Mouse (Mus musculus) liver, adult 2 months (tissue): ENCODE data around the gene Nynrin. TPM values are rescaled to one million over a fixed set of nuclear protein-coding genes. Genes with fewer than 3 reads are reported as not detected.
A peak's percentile ranks its signal among the peaks of the same experiment; 100 is the strongest.

Experiments
- DNase-seq: peaks from one replicate; pipeline ENCODE4 v3.0.0-alpha.2; 2011; ENCODE audit warnings: low read depth, low spot score; ENCODE audit errors: extremely low read depth
- H3K27ac ChIP-seq: fragments of 200-500 bp; replicated peaks from 2 replicates; pipeline ENCODE4 v1.5.1; 2012; ENCODE audit warnings: low read depth, mild to moderate bottlenecking, control low read depth, inconsistent platforms, low read length; ENCODE audit not compliant: insufficient read depth
- H3K27me3 ChIP-seq: fragments of 200-500 bp; 2 replicates; pipeline ENCODE4 v1.6.1; 2012; ENCODE audit warnings: mild to moderate bottlenecking, moderate library complexity, low read length, inconsistent platforms; ENCODE audit not compliant: control insufficient read depth, insufficient read depth
- H3K36me3 ChIP-seq: fragments of 200-500 bp; 2 replicates; pipeline ENCODE4 v1.6.1; 2012; ENCODE audit warnings: low read length, inconsistent platforms; ENCODE audit not compliant: control insufficient read depth, insufficient read depth
- H3K4me1 ChIP-seq: fragments of 200-500 bp; 2 replicates; pipeline ENCODE4 v1.6.1; 2011; ENCODE audit warnings: low read length; ENCODE audit not compliant: control insufficient read depth, insufficient read depth
- H3K4me3 ChIP-seq: fragments of 200-500 bp; 2 replicates; pipeline ENCODE4 v1.5.1; 2011; ENCODE audit warnings: low read depth, mild to moderate bottlenecking, control low read depth, low read length, moderate library complexity; ENCODE audit not compliant: insufficient read depth
- H3K79me2 ChIP-seq: fragments of 200-500 bp; 2 replicates; pipeline ENCODE4 v1.6.1; 2012; ENCODE audit warnings: inconsistent platforms, mild to moderate bottlenecking, low read length, moderate library complexity; ENCODE audit not compliant: control insufficient read depth, insufficient read depth
- H3K9ac ChIP-seq: fragments of 200-500 bp; 2 replicates; pipeline ENCODE4 v1.6.1; 2012; ENCODE audit warnings: low read depth, mild to moderate bottlenecking, control low read depth, inconsistent platforms, low read length
- CTCF ChIP-seq: fragments of 200-500 bp; IDR thresholded peaks from 2 replicates; pipeline ENCODE4 v1.5.1; 2011; ENCODE audit warnings: low read depth, low read length, control low read depth
- POLR2A ChIP-seq: fragments of 200-500 bp; IDR thresholded peaks from 2 replicates; pipeline ENCODE4 v1.6.1; 2011; ENCODE audit warnings: low read length, control low read depth; ENCODE audit not compliant: insufficient read depth; ENCODE audit errors: extremely low read depth
- WGBS: fragments of 180-500 bp; shearing (Covaris S2); methylation state at CpG from one replicate; pipeline ENCODE4 v1.1.7; 2018; 5-methylcytosine and 5-hydroxymethylcytosine counted together
- polyA plus RNA-seq: library from polyadenylated mRNA; depleted of rRNA; stranded (reverse); fragments of >200 nt; gene quantifications from 2 replicates; pipeline ENCODE4 v1.2.3, GENCODE M21; 2012
- total RNA-seq: library from RNA; depleted of rRNA; stranded (reverse); fragments of >200 nt; gene quantifications from 2 replicates; pipeline ENCODE4 v1.2.3, GENCODE M21; 2014

The Nynrin gene
- total and polyA plus RNA-seq, 2 experiments, result 0.65 to 0.71 TPM

DNA sequence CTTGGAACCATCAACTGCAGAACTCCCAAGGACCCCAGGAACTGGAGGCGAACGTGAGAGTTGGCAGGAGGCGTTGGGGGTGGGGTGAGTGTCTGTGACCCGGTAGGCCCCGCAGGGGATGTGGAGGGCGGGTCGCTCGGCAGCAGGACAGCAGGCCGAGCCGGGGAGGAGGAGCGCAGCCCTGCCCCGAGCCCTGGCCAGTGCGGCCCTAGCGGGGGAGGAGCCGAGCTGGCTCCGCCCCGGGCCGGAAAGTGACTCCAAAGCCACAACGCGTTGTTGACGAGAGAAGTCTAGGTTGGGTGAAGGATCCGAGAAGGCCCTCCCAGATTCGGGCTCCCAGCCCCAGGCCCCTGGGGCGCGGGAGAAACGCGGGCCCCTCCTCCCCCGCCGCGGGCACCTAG lies 30.9 kb downstream of the Nynrin start, which contains the start of gene Khnyn:
Gene Khnyn, plus strand, starts transcription at position 235 of the 401 bp plus-strand sequence.
- Histone ChIP-seq H3K9ac (peak within 1 kb of the TSS; percentile 99), H3K79me2 (peaks cover 9% of the 10 kb centered on the region; the same call in 1 of the 2 replicates), H3K4me1 (peaks cover 20% of the 10 kb centered on the region), H3K27ac (peak within 1 kb of the TSS; percentile 95), H3K27me3 (no peaks in the 10 kb centered on the region), H3K36me3 (peaks cover 24% of the 10 kb centered on the region), H3K4me3 (peak within 1 kb of the TSS; percentile 92)
- peak; percentile 82 for DNase-seq
- no peak for TF ChIP-seq CTCF
- peak; percentile 94 for TF ChIP-seq POLR2A
- under 1% methylated on average over 30 of the region's 30 CpGs for WGBS

DNA sequence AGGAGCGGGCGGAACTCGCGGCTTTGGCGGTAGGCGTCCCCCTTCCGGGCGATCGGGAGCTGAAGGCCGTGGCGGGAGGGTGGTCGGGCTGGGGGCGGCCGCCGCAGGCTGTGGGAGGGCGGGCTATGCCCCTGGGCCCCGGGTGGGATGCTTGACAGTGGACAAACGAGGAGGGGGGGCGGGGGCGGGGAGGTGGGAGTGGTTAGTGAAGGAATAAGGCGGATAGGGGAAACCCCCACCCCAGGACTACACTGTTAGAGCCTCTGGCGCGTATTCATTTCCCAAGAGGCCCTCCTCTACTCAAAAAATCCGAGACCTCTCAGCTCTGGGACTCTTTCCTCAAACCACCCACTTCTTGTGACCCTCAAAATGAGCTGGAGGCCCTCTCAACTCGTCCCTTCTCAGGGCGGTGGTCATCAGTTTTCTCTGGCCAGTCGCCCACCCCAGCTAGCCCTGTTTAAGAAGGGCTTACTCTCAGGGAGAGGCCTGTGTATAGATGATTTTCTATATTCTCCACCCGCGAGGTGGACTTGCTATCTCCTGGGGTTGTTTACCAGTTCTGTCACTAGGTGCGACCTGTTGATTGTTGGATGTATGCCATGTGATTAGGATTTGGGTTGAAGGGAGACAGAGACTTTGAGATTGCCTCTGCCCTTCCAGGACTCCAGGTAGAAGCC lies 31.4 kb downstream of the Nynrin start:
- peak overlapping the region; percentile 95 for H3K27ac ChIP-seq
- H3K79me2 ChIP-seq, result peaks cover 9% of the 10 kb centered on the region; the same call in 1 of the 2 replicates
- peaks cover 28% of the 10 kb centered on the region for H3K36me3 ChIP-seq
- no peaks in the 10 kb centered on the region for H3K27me3 ChIP-seq
- WGBS, result under 1% methylated on average over 29 of the region's 30 CpGs
- TF ChIP-seq CTCF (no peak), POLR2A (no peak)
- peak; percentile 71 for DNase-seq
- peaks cover 20% of the 10 kb centered on the region for H3K4me1 ChIP-seq
- peak overlapping the region; percentile 92 for H3K4me3 ChIP-seq
- H3K9ac ChIP-seq, result peak overlapping the region; percentile 99

DNA sequence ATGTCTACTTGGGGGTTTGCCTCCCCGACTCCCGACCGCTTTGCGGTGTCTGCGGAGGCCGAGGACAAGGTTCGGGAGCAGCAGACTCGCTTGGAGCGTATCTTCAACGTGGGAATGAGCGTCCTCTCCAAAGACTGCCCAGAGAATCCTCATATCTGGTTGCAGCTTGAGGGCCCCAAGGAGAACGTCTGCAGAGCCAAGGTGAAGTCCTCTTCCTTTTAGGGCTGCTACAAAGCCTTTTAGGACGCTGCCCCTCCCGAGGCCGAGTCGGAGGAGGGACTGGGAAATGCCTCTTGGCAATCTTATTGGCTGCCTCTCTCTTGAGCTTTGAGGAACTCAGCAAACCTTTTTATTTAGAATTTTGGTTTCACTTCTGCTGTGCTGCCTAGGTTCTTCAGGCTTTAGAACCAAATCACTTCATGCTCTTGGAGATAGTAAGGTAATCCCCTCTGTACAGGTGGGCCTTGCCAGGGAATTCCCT lies 32.0 kb downstream of the Nynrin start:
- TF ChIP-seq CTCF (no peak), POLR2A (0 out of 2 replicates have a peak, but pooled peaks have one; percentile 34)
- peak overlapping the region; percentile 99 for H3K9ac ChIP-seq
- WGBS, result 1% methylated on average over 16 of the region's 16 CpGs
- peak overlapping the region; percentile 82 for H3K27ac ChIP-seq
- DNase-seq, result peak; percentile 56
- H3K4me3 ChIP-seq, result peak overlapping the region; percentile 92
- peaks cover 31% of the 10 kb centered on the region for H3K36me3 ChIP-seq
- no peaks in the 10 kb centered on the region for H3K27me3 ChIP-seq
- H3K4me1 ChIP-seq, result peaks cover 20% of the 10 kb centered on the region
- H3K79me2 ChIP-seq, result peaks cover 9% of the 10 kb centered on the region; the same call in 1 of the 2 replicates

DNA sequence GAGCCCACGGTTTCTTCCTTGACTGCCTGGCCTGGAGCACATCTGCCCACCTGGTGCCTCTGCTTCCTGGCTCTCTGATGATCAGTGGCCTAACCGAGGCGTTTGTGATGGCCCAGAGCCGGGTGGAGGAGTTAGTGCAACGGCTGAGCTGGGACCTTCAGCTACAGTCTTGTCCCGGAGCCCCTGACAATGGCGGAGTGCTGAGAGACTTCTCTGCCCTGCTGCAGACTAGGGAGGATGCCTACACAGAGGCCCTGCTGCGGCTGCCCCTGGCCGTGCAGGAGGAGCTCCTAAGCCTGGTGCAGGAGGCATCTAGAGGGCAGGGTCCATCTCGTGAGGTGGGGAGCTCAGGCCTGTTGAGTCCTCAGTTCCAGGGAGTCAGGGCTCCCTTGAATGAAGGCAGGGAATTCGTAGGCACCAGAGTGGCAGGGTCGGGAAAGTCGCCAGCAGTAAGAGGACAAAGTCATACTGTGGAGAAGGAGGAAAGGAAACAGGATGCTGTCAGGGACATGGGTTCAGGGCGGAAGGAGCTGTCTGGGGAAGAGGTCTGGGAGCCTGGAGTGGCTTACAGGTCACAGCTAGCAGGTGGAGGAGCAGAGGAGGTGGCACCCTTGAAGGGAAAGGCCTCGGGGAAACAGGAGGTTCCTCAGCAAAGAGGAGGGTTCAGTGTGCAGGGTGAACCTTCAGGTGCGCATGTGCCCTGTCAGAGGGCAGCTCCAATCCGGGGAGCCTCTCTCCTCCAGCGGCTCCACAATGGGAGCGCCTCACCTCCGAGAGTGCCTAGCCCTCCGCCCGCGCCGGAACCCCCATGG lies 33.0 kb downstream of the Nynrin start:
- peaks cover 9% of the 10 kb centered on the region; the same call in 1 of the 2 replicates for H3K79me2 ChIP-seq
- no peaks in the 10 kb centered on the region for H3K27me3 ChIP-seq
- no peak overlapping the region for H3K4me3 ChIP-seq
- 78% methylated on average over 24 of the region's 24 CpGs for WGBS
- no peak for DNase-seq
- H3K4me1 ChIP-seq, result peaks cover 19% of the 10 kb centered on the region
- H3K9ac ChIP-seq, result no peak overlapping the region; the same call in 1 of the 2 replicates
- TF ChIP-seq POLR2A (no peak), CTCF (no peak)
- H3K36me3 ChIP-seq, result peaks cover 39% of the 10 kb centered on the region
- no peak overlapping the region for H3K27ac ChIP-seq

DNA sequence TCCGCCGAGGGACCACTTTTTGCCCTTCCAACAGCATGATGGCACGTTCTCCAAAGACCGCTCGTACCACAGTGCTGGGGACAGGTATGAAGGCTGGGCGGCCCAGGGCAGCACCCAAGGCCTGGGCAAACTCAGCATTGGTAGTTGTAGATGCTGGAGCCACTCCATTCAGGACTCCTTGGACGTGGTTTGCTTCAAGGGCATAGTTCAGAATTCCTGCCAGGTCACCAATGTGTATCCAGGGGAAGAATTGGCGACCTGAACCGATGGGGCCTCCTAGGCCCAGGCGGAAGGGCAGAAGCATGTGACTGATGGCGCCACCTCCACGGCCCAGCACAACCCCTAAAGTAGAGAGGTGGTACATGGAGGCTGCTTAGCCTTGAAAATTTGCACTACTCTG lies 43.9 kb downstream of the Nynrin start:
- TF ChIP-seq POLR2A (no peak), CTCF (no peak)
- Histone ChIP-seq H3K79me2 (no peaks in the 10 kb centered on the region), H3K36me3 (peaks cover 32% of the 10 kb centered on the region), H3K9ac (no peak overlapping the region), H3K27me3 (no peaks in the 10 kb centered on the region), H3K4me1 (peaks cover 8% of the 10 kb centered on the region; the same call in 1 of the 2 replicates), H3K27ac (no peak overlapping the region), H3K4me3 (no peak overlapping the region)
- 73% methylated on average over 12 of the region's 12 CpGs for WGBS
- peak; percentile 44 for DNase-seq
